Mouse (Mus musculus) hindbrain, embryonic 10.5 days (tissue): ENCODE measurements around the gene B4galt3. TPM values are rescaled to one million over a fixed set of nuclear protein-coding genes. Genes with fewer than 3 reads are reported as not detected.
"Not testable (repeated sequence)": the region's sequence is repeated elsewhere in the genome, so short reads cannot be mapped to it uniquely, and the experiment has no call there.

Experiments used
- DNase-seq: peaks from one replicate; pipeline ENCODE4 v3.0.0-alpha.2; 2017; ENCODE audit warnings: low spot score
- H3K27ac ChIP-seq: fragments of 300-500 bp; sonication (generic); 2 replicates; pipeline ENCODE4 v1.5.1; 2016; ENCODE audit warnings: mild to moderate bottlenecking, moderate library complexity
- H3K27me3 ChIP-seq: fragments of 300-500 bp; sonication (generic); 2 replicates; pipeline ENCODE4 v1.6.1; 2016; ENCODE audit warnings: mild to moderate bottlenecking; ENCODE audit not compliant: poor library complexity, insufficient read depth, severe bottlenecking
- H3K36me3 ChIP-seq: fragments of 300-500 bp; sonication (generic); 2 replicates; pipeline ENCODE4 v1.6.1; 2016; ENCODE audit warnings: mild to moderate bottlenecking, moderate library complexity
- H3K4me1 ChIP-seq: fragments of 300-500 bp; sonication (generic); replicated peaks from 2 replicates; pipeline ENCODE4 v1.6.1; 2016; ENCODE audit warnings: mild to moderate bottlenecking
- H3K4me3 ChIP-seq: fragments of 300-500 bp; sonication (generic); 2 replicates; pipeline ENCODE4 v1.5.1; 2016; ENCODE audit warnings: mild to moderate bottlenecking, moderate library complexity
- H3K9me3 ChIP-seq: fragments of 300-500 bp; sonication (generic); 2 replicates; pipeline ENCODE4 v1.6.1; 2016; ENCODE audit warnings: mild to moderate bottlenecking, moderate library complexity
- WGBS: fragments of 180-500 bp; shearing (Covaris S2); methylation state at CpG from one replicate; pipeline ENCODE4 v1.1.7; 2016; 5-methylcytosine and 5-hydroxymethylcytosine counted together
- polyA plus RNA-seq: library from polyadenylated mRNA; unstranded; fragments of >200 nt; fragmentation: Nextera tagmentation; extraction: Ambion mirVana; gene quantifications from 2 replicates; pipeline ENCODE4 v1.2.1, GENCODE M21; 2016

B4galt3 gene
- polyA plus RNA-seq, 1 experiment from 2014 or later: 80.9 TPM

- Histone ChIP-seq H3K27ac (no peak overlapping the region), H3K36me3 (peaks cover 66% of the 10 kb centered on the region), H3K27me3 (no peaks in the 10 kb centered on the region), H3K4me3 (peak overlapping the region; percentile 1; the same call in 1 of the 2 replicates), H3K4me1 (peaks cover 60% of the 10 kb centered on the region), H3K9me3 (no peaks in the 10 kb centered on the region)
- whole genome bisulfite sequencing: 91% methylated on average over 15 of the region's 15 CpGs
- DNase-seq: no peak
These were observed 14.4 kb downstream of the B4galt3 start for GRCm38 (mm10) chr1:171284491-171284890.

DNA sequence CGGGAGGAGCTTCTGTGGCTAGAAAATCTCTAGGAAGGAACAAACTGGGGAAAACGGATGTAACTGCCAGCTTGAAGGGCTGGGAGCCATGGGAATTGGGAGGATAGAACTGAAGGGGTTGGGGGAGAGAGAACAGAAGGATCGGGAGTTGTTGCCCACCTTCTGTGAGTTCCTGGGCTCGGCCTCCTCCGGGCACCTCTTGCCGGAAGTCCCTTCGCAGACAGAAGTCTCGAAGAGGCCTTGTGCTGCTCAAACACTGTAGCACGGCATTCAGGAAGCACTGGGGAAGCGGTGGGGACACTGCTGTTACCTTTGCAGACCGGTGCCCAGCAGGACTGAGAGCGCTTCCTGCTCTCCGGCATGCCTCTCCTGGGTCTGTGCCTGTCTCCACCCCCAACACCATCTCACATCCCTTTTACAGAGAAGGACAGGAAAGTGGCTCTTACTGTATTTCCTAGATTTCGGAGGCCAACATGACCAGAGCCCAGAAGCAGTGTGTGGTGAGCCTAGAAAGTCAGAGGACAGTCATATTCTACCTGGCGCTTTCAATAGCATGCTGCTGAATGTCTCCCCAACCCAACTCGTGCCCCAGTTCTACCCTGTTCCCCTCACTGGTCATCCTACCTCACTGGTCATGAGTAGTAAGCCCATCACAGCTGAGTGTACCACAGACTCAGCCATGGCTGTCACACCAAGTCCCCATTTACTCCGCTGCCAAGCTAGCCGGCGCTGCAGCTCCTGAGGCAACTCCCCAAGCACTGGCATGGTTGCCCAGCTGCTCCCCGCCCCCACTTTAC is 15.2 kb downstream of the B4galt3 start:
- no peaks in the 10 kb centered on the region for H3K9me3 ChIP-seq
- peak overlapping the region; percentile 1; the same call in 1 of the 2 replicates for H3K4me3 ChIP-seq
- H3K36me3 ChIP-seq: peaks cover 74% of the 10 kb centered on the region
- DNase-seq: no peak
- H3K27ac ChIP-seq: no peak overlapping the region
- peaks cover 52% of the 10 kb centered on the region for H3K4me1 ChIP-seq
- H3K27me3 ChIP-seq: no peaks in the 10 kb centered on the region
- 87% methylated on average over 20 of the region's 20 CpGs for WGBS

DNA sequence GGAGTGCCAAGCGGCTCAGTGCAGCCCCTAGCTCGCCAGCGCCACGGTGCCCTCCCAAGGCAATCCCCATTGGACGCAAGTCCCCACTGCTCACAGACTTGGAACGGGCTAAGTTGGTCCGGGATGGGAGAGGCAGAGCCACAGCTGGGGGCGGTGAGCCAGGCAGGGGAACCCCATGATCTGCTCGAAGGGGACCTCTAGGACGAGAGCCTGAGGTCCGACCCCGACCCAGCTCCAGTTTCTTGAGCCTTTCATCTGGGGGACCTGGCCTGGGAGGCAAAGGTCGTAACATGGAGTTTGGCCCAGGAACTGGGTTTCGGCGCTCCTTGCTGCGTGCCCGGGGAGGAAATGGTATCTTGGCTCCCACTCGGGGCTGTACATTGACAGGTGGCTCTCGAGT is 16.4 kb downstream of the B4galt3 start:
- peaks cover 46% of the 10 kb centered on the region for H3K4me1 ChIP-seq
- H3K27me3 ChIP-seq: no peaks in the 10 kb centered on the region
- WGBS: 88% methylated on average over 19 of the region's 19 CpGs
- peak overlapping the region; percentile 96; the same call in 1 of the 2 replicates for H3K4me3 ChIP-seq
- no peaks in the 10 kb centered on the region for H3K9me3 ChIP-seq
- no peak for DNase-seq
- peaks cover 80% of the 10 kb centered on the region for H3K36me3 ChIP-seq
- peak overlapping the region; percentile 100 for H3K27ac ChIP-seq

GRCm38 (mm10) chr1:171287136-171288081 is 17.3 kb downstream of the B4galt3 start, which contains the start of gene Usp21:
Gene Usp21, minus strand, starts transcription at chr1:171287991.
- no peaks in the 10 kb centered on the region for H3K27me3 ChIP-seq
- H3K9me3 ChIP-seq: no peaks in the 10 kb centered on the region
- peaks cover 76% of the 10 kb centered on the region for H3K36me3 ChIP-seq
- H3K4me3 ChIP-seq: peak within 1 kb of the TSS; percentile 96
- WGBS: under 1% methylated on average over 49 of the region's 49 CpGs
- DNase-seq: peak; percentile 94
- H3K27ac ChIP-seq: peak within 1 kb of the TSS; percentile 100
- peaks cover 37% of the 10 kb centered on the region for H3K4me1 ChIP-seq

DNA sequence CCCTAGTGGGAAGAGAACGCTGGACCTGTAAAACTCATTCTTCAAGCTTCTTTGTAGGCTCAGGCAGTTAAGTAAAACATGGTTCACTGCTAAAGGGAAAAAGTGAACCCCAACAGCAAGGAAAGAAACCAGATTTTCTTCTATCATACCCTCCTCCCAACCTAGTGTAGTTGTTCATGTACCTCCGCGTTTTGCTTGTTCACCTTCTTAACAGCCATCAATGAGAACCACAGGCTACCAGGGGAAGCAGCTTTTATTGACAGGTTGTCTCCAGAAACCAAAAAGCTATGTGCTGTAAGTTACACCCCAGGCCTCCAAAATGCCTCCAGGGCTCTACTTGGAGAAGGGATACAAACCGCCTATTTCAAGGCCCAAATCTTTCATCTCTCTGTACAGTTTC is 18.2 kb downstream of the B4galt3 start:
- no peak for DNase-seq
- Histone ChIP-seq H3K4me3 (peak overlapping the region; percentile 96), H3K4me1 (peaks cover 39% of the 10 kb centered on the region), H3K27me3 (no peaks in the 10 kb centered on the region), H3K9me3 (no peaks in the 10 kb centered on the region), H3K27ac (peak overlapping the region; percentile 100), H3K36me3 (peaks cover 70% of the 10 kb centered on the region)
- 68% methylated on average over 4 of the region's 4 CpGs for WGBS

DNA sequence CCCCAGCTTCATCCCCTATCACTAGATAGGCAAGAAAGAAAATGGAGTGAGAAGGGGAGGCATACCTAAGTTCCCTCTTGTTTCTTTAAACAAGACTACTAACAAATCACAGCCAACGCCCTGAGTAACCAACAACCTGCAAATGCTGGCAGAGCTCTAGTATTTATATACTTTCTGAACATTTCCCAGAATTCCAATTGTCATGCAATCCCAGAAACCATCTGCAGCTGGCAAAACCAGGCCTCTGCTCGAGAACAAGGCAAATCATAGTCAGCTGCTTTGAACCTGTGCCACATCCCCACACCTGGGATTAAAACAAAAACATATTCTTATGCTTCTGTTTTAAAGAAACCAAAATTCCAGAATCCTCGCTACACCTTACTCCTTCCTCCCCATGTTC is 23.2 kb downstream of the B4galt3 start:
- WGBS: 91% methylated on average over 3 of the region's 3 CpGs
- Histone ChIP-seq H3K4me3 (peak overlapping the region; percentile 72), H3K27ac (peak overlapping the region; percentile 98; the same call in 1 of the 2 replicates)

GRCm38 (mm10) chr1:171293906-171294297 is 23.8 kb downstream of the B4galt3 start:
- Histone ChIP-seq H3K4me1 (peaks cover 10% of the 10 kb centered on the region), H3K27me3 (peaks cover 30% of the 10 kb centered on the region), H3K9me3 (no peaks in the 10 kb centered on the region), H3K4me3 (peak overlapping the region; percentile 72), H3K27ac (peak overlapping the region; percentile 98), H3K36me3 (peaks cover 22% of the 10 kb centered on the region)
- DNase-seq: no peak
- 51% methylated on average over 5 of the region's 5 CpGs for WGBS

More for the DNA sequence above, 23.2 kb downstream of the B4galt3 start:
- no peak for DNase-seq
- H3K4me1 ChIP-seq: peaks cover 15% of the 10 kb centered on the region
- peaks cover 27% of the 10 kb centered on the region for H3K27me3 ChIP-seq
- H3K36me3 ChIP-seq: peaks cover 27% of the 10 kb centered on the region
- H3K9me3 ChIP-seq: no peaks in the 10 kb centered on the region

GRCm38 (mm10) chr1:171294298-171295062 is 24.4 kb downstream of the B4galt3 start, which contains the start of gene Ufc1:
Gene Ufc1, minus strand, starts transcription at chr1:171295024.
- under 1% methylated on average over 42 of the region's 42 CpGs for WGBS
- peaks cover 10% of the 10 kb centered on the region for H3K4me1 ChIP-seq
- H3K27me3 ChIP-seq: peaks cover 30% of the 10 kb centered on the region
- no peaks in the 10 kb centered on the region for H3K9me3 ChIP-seq
- peaks cover 16% of the 10 kb centered on the region for H3K36me3 ChIP-seq
- H3K27ac ChIP-seq: peak within 1 kb of the TSS; percentile 98
- H3K4me3 ChIP-seq: peak within 1 kb of the TSS; percentile 72
- peak; percentile 84 for DNase-seq

DNA sequence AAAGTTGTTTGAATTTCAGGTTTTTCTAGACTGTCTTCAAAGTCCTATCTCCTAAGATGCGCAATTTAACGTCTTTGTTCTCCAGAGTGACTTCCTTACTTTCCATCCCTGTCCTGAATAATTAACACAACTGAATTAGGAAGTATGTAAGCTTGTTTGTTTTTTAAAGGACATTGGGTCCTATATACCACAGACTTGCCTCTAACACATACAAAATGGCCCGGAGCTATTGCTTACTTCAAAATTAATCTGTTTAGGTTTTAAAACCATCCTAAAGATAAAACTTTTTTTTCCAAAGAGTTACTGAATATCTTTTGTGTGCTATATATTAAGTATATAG is 24.9 kb downstream of the B4galt3 start:
- Histone ChIP-seq H3K27me3 (peaks cover 30% of the 10 kb centered on the region), H3K9me3 (no peaks in the 10 kb centered on the region), H3K36me3 (peaks cover 11% of the 10 kb centered on the region), H3K27ac (peak overlapping the region; percentile 98), H3K4me3 (peak overlapping the region; percentile 72), H3K4me1 (peaks cover 10% of the 10 kb centered on the region)
- DNase-seq: no peak
- WGBS: 17% methylated on average over 3 of the region's 3 CpGs

DNA sequence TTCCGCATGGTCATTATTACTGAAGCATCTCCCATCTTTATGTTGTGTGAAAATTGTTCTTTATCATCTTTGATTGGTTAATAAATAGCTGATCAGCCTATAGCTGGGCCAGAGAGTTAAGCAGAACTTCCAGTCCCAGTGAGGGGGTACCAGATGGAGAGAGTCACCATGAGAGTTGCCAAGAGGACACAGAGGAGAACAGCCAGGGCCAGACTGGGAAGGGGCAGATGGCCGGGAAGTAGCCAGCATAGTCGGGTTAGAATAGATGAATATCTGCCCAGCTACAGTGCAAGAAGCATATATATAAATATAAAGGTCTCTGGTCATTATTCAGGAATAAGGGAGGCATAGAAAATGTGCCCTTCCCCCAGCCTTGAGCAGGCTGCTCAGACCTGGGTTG is 28.1 kb downstream of the B4galt3 start:
- Histone ChIP-seq H3K9me3 (no peaks in the 10 kb centered on the region), H3K27ac (no peak overlapping the region), H3K27me3 (peaks cover 30% of the 10 kb centered on the region), H3K4me3 (no peak overlapping the region), H3K36me3 (no peaks in the 10 kb centered on the region), H3K4me1 (peaks cover 9% of the 10 kb centered on the region)
- WGBS: 66% methylated on average over 3 of the region's 3 CpGs
- no peak for DNase-seq

- not testable (repeated sequence) for DNase-seq, H3K27me3 ChIP-seq, H3K9me3 ChIP-seq, H3K36me3 ChIP-seq, H3K27ac ChIP-seq, H3K4me3 ChIP-seq, H3K4me1 ChIP-seq
- 76% methylated on average over 5 of the region's 5 CpGs for WGBS
These were observed 36.0 kb downstream of the B4galt3 start for GRCm38 (mm10) chr1:171306157-171306556.

DNA sequence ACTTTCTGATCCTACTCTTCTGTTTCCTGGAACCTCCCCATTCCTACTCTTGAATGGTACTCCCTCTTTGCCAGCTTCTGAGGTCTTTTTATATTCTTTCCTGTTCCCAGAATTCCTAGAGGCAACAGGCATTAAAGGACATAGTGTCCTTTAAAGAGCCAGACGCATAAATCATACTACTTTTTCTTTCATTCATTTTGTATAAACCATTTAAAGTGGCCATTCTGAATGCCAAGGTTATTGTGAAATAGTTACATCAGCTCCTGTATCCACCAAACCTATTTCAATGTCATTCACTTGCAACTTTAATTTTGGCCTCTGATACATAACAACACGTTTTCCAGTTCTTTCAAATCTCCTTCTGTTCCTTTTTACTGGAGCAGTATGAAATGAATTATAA is 39.2 kb downstream of the B4galt3 start:
- DNase-seq: no peak
- Histone ChIP-seq H3K27me3 (no peaks in the 10 kb centered on the region), H3K9me3 (no peaks in the 10 kb centered on the region), H3K36me3 (no peaks in the 10 kb centered on the region), H3K4me3 (no peak overlapping the region), H3K27ac (no peak overlapping the region), H3K4me1 (no peaks in the 10 kb centered on the region)
- 74% methylated on average over 2 of the region's 2 CpGs for WGBS
